Mouse (Mus musculus) embryonic fibroblast, embryonic 13.5 days (primary cell): ENCODE measurements around the gene Zfp36l1.

ENCODE experiments used
- CTCF ChIP-seq: IDR thresholded peaks from 2 replicates; pipeline ENCODE4 v1.5.1; 2011; ENCODE audit warnings: mild to moderate bottlenecking, control low read depth, low read length, moderate library complexity, borderline replicate concordance; ENCODE audit not compliant: insufficient read depth
- POLR2A ChIP-seq: IDR thresholded peaks from 2 replicates; pipeline ENCODE4 v1.6.1; 2011; ENCODE audit warnings: low read depth, mild to moderate bottlenecking, control low read depth, low read length, moderate library complexity

GRCm38 (mm10) chr12:80083133-80083821, 29.5 kb downstream of the Zfp36l1 start:
- no peak for TF ChIP-seq CTCF
- no peak for TF ChIP-seq POLR2A
